Mouse (Mus musculus) ES-E14 (cell line): ENCODE data around the gene Nup210.

Source experiments
- CHD2 ChIP-seq: IDR thresholded peaks from 2 replicates; pipeline ENCODE4 v1.6.1; 2014; ENCODE audit warnings: mild to moderate bottlenecking, low read depth, low read length, inconsistent platforms
- ZNF384 ChIP-seq: IDR thresholded peaks from 2 replicates; pipeline ENCODE4 v1.6.1; 2012; ENCODE audit warnings: low read depth, low read length, inconsistent platforms

DNA sequence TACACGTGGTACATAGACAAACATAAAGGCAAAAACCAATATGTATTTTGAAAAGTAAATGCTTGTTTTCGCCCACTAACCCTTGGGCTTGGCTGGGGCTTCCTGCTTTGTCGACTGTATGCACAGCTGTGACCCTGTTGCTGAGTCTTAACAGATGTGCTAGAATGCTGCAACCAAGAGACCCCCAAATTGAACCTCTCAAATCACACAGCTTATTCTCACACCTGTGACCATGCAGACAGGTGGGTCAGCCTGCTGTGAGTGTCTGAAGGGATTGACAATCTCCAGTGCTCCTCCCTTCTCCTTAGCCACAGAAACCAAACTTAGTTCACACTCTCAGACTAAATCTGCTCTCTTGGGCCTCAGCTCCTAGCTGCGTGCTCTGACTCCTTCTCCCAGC lies 38.1 kb upstream of the Nup210 start:
- TF ChIP-seq ZNF384: no peak
- TF ChIP-seq CHD2: no peak
